Mouse (Mus musculus) gastrocnemius, postnatal 25 days (tissue): Measurements from ENCODE around the gene Cstl1. TPM values are rescaled to one million over a fixed set of nuclear protein-coding genes. Genes with fewer than 3 reads are reported as not detected.
"Not testable (repeated sequence)": the region's sequence is repeated elsewhere in the genome, so short reads cannot be mapped to it uniquely, and the experiment has no call there.

Experiments used
- DNase-seq: peaks from one replicate; pipeline ENCODE4 v3.0.0; 2022
- long read RNA-seq, 2 experiments: library from polyadenylated mRNA; stranded (forward); transcript quantifications; one replicate each; pipeline ENCODE4 v2.0.0; 2021
- total RNA-seq, 2 experiments: library from RNA; stranded (reverse); gene quantifications; 1 replicate in 1 of 2; 2 replicates in 1 of 2; pipeline ENCODE4 v1.2.3; 2021

The Cstl1 gene
- not detected for total RNA-seq
- long read RNA-seq, experiment 1, result 0 reads
- long read RNA-seq, experiment 2, result 0 reads

DNA sequence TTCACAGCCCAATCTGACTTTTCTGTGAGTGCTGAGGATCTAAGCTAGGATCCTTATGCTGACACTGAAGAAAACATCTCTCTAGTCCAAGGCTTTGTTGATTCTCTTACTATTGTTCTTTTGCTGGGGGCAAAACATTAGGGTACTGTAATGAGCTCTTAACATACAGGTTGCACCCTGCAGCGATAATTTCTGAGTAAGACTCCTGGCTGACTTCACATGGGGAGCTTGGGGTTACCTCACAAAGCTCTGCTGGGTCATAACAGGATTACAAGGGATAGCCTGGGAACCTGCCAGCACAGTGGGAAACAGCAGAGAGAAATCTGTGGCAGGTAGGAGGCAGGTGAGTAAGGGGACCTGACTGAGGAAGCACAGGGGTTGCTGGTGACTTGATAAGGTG lies at the start of gene Cstl1:
Gene Cstl1, plus strand, starts transcription at position 301 of the 400 bp plus-strand sequence.
- DNase-seq, result no peak

DNA sequence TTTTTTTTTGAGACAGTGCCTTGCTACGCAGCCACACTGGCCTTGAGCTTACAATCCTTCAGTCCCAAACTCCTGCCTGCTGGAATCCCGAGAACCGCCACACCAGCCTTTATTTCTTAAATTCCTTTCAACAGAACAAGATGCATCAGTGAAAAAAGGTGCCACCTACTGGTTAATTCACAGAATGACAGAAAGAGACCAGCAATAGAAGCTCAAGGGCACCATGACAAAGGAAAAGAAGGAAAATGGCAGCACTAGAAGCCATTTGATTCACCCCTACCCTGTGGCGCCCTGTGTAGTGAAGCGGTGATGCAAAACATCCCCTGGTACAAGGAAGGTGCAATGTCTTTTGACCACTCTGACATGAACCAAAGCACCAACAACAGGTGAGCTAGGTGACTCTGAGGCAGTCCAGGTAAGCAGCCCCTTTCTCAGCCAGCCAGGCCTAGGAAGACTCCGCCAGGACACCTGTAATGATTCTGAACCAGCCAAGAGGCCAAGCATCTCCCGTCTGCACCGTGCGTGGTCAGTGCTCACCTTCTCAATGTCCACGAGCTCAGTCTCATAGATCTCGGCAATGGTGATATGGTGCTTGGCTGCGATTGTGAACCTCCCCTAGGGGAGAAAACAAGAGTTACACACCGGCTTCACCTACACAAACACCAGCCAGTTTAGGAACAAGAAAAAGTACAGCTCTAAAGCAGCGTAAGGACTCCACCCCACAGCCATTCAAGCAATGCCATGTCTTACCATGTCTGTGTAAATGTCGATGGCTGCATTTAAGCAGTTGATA lies 43.6 kb upstream of the Cstl1 start:
- DNase-seq, result no peak

DNA sequence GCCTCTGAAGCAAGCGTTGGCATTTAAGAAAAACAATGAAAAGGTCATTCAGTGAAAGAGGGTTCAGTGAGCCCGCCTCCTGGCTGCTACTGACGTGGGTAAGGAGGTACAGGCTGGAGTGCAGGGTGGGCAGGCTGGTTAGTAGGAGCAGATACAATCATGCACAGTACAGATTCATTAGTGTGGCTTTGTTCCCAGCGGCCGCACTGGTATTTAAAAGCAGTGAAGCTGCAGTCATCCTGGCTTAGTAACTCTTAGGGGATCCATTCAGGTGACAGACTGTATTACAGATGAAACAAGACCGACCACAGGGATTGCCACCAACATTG lies 43.0 kb upstream of the Cstl1 start:
- no peak for DNase-seq

DNA sequence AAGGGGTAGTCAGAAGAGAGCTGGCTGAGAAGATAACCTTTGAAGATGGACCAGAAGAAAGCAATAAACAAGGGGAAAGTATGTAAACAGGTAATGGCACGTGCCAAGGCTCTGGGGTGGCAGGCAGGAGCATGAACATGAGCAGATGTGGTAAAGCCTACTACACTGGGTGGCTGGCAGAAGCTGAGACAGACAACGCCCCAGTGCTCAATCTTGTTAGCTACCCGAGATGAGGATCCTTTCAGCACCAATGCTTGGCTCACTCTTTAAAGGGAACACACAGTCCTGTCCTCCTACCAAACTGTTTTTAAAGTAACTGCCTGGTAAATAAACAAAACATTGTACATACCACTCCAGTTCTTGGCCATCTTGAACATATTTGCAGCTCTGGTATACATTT lies 37.8 kb upstream of the Cstl1 start:
- peak; percentile 25 for DNase-seq

DNA sequence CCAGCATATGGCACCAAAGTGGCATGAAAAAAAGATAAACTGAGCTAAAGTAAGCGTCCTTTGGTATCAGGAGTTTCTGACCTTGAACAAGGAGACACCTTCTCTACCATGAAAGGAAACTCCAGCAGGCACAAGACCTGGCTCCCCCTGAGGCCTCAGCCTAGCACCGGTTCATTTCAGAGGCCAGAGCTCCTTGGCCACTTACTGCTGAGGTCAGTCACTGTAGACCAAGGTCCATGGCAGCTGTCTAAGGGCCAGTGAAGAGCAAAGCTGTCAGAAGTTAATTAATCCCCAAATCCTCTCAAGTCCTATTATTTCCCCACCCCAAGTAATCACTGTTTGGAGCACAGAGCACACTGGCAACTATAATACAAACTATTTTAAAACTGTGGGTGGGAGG lies 33.1 kb upstream of the Cstl1 start:
- no peak for DNase-seq

DNA sequence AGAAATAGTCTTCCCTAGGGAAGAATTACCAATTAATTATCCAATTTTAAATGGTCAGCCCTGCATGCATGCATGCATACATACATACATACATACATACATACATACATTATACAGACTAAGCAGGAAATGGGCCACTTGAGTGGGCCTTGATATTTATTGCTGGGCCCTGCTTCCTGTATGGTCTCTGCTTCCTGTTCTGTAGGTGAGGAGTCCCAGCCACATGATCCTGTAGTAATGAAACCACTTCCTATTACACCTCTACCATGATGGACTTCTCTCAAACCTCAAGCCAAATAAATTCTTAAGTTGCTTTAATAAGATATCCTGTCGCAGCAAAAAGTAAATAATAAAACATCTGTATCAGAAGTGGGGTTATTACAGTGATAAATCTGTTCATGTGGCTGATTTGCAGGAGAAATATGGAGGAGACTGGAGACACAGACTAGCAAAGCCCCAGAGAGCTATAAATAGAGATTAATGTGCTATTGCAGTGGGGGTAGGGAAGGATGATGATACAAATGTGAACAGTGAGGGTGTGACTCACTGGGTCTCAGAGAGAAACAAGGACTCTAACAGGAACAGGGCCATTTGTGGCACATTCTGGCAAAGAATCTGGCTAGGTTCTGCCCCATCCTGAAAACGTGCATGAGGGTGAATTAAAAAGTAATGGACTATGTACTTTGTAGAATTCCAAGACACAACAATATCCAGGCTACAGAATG lies 30.7 kb upstream of the Cstl1 start:
- DNase-seq, result no peak

DNA sequence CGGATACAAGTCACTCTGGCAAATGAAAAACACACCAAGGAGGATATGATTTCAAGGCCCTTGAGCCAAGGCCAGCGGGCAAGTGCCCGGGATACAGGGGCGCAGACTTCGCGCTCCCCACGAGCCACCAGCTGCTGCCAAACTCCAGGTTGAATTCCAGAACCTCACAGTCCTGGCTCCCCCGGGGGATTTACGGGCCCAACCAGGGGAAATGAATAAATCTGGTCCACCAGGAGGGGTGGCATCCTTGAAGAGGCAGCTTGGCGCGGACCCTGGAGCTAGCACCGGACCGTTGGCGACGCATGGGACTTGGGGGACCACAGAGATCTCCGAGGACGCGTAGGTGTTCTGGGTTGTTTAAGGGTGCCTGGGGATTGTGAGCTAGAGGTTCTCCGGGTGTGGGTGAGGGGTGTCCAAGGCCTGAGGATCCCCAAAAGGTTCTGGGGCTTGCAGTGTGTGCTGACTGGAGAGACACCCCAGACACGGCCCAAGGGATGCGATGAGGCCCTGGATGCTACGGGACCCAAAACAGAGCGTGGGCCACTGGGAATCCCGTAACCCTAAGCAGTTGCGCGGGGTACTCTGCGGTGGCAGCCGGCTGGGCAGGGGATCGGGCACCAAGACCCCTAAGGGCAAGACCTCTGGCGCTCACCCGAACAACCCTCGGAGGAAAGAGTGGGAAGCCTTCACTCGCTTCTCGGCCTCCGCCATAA lies 18.4 kb upstream of the Cstl1 start:
- DNase-seq, result no peak

DNA sequence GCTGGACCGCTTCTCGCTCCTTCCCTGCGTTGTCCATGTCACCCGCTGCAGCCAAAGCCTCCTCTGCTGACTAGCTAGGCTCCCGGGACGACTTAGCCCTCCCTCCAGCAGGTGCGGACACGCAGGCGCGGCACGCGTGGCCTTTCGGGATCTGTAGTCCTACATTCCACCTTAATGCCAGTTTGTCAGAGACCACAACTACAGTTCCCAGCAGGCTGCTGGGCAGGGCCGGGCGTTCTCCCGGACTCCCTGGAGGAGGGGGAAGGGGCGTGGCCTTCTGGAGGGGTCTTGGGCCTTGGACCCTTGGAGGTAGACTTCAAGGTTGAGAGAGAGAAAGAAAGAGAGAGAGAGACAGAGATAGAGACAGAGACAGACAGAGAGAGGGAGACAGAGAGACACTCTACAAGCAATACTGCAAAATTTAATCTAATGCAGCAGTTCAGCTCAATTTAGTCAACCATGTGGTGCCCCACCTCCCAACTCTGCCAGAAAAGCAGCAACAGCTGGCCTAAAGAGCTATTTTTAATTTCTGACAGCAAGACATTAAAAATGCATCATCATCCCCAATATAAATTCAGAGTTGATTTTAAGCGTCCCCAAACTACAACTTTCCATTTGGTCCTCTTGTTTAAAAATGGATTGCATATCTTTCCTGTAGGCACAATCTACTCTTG lies 17.7 kb upstream of the Cstl1 start, which contains the start of gene Napb:
Gene Napb, minus strand, starts transcription at position 141 of the 674 bp plus-strand sequence.
- peak; percentile 94 for DNase-seq

DNA sequence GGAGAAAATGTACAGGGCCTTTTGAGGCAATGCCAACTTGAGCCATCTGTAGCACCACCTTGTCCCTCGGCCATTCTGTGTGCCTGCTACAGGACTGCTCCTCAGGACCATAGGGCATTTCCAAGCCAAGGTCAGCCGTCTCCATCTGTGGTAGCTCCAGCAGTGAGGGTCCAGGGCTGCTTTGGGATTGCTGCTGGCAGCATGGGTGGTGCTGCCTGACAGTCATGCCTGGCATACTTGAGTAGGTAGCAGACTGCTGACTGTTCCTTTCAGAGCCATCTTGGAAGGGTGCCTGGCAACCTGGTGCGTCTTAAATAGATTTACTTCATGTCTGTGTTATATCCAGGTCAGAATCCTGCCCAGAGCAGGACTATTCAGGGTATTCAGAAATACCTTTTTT lies 7.2 kb upstream of the Cstl1 start:
- peak; percentile 50 for DNase-seq

DNA sequence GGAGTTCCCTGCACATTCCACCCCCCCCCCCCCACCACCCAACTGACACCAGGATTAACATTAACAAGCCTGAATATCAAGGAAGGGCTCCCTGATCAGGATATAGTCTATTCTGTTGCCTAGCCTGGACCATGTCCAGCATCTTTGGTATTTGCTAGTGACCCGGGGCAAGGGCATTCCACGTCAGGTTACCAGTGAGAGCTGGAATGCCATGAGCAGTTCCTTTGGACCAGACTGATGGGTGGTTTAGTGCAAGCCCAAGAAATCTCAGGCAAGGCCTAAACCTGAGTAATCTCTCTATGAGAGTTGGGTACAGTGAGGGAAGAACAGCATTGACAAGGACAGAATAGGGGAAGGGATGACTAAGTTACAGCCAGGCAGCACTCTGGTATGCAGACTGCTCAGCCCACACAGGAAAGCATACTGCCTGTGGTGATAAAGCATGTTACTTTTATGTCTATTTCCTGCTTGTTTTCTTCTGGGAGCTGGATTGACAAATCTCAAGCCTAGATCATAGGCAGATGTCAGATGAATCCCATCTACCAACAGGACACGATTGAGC lies 6.2 kb upstream of the Cstl1 start:
- DNase-seq, result no peak

DNA sequence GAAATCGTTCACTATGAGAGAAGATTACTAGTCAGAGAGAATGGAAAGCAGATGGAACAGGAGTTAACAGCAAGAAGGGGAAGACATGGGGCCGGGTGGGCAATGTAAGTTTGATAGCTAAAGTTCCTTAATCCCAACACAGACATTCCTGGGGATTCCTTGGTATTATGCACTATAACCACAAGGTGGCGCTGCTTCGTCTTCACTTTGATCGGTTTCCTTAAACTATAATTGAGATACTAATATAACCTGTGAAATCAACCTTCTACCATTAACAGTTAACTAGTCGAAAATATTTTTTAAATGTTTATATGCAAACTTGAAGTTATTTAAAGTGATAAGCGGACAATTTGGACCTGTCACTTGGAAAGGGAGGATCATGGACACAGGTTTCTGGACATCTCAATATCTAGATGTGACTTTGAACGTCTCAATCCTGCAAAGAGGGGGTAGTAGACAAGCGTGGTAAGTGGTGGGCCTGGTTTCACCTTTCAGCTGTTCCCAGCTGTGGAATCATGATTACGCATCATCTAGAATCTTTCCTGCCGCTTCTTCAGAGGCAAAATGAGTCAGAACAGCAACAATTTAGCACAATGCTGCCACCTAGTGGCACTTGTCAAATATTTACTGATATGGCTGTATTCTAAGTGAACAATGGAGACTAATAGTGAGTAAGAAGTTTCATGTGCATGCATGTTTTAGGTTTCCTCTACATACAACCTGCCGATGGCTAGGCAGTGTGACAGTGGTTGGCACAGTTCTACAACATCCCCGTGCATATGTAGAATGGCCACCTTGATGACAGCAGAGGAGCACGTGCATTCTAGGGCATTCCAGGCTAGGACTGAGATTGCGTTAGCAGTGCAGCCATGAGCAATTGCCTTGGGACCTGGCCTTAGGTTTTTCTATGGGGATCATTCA lies 2.0 kb downstream of the Cstl1 start:
- peak; percentile 13 for DNase-seq

DNA sequence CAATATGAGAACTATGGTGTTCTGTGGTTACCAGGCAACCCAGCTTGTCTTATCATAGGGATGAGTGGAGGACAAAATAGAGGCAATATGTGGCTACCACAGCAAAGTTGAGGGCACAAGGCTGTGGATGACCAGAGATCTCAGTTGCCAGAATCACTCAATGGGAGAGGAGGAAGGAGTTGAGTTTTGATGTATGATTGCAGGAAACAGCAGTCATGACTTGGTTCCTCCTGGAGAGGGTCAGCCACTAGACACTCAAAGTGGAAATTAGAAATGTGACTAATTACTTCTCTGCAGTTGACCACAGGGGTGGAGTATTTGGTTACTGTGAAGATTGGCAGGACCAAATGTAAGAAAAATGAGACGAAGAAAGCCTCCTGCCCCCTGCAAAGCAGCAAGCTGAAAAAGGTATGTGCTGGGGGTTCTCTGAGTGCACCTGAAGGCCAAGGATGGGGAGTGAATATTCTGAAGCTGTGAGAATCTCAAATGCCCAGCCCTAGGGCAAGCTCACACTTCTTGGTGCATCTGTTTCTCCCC lies 4.2 kb downstream of the Cstl1 start:
- no peak for DNase-seq

DNA sequence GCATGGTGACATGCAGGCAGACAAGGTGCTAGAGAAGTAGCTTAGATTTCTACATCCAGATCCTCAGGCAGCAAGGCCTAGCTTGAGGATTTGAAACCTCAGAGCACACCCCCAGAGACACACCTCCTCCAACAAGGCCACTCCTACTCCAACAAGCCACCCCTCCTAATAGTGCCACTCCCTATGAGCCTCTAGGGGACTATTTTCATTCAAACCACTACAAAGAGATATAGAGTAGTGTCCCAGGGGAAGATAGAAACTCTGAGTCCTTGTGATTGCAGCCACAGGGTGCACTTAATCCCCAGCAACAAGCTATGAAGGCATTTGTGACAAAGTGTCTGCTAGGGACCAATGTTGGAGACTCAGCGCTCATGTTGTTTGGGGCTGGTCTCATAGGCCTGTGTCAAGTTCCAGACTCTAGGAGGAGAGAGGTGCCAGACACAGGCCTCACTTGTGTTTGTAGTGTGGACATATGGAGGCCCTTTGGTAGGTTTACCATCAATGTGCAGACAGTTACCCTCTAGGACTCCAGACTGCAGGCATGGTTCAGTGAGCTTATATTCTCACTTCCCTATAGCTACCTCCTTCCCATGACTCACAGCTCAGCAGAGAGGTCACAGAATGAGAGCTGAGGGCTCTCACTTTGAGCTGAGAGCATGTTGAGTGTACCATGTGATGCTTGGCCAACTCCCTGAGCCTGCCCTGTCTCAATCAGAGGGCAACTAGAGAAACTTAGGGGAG lies 13.7 kb downstream of the Cstl1 start:
- no peak for DNase-seq

DNA sequence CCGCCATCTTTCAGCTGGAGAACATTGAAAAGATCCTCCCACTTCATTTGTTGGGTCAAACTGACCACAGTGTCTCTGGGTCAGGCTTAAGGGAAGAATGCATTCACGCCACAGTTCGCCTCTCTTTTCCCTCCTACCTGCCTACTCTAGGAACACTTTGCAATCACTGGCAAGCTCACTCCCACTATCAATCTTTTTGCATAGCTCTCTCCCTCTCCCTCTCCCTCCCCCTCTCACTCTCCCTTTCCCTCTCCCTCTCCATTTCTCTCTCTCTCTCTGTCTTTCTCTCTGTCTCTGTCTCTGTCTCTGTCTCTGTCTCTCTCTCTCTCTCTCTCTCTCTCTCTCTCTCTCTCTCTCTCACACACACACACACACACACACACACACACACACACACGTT lies 21.2 kb downstream of the Cstl1 start, which contains the start of gene Cst11:
Gene Cst11, minus strand, starts transcription at position 101 of the 400 bp plus-strand sequence.
- DNase-seq, result not testable (repeated sequence)

DNA sequence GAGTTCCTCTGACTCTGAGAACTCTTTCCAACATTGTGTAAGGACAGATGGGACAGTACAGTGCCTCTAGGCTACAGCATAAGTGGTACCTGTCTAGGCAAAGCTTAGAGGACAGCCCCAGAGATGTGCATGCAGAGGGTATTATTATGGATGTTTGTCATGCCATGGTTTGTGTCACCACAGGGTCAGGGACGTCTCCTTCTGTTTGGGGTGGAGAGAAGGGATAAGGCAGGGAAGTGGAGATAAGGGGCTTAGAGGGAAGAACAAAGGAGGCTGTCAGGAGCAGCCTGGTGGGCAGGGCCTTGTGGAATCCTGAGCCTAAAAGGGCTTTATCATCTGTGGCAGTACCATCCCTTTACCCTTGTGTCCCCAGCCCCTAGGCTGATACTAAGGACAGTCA lies 31.6 kb downstream of the Cstl1 start, which contains the start of gene 8030411F24Rik:
Gene 8030411F24Rik, plus strand, starts transcription at position 301 of the 400 bp plus-strand sequence.
- no peak for DNase-seq

DNA sequence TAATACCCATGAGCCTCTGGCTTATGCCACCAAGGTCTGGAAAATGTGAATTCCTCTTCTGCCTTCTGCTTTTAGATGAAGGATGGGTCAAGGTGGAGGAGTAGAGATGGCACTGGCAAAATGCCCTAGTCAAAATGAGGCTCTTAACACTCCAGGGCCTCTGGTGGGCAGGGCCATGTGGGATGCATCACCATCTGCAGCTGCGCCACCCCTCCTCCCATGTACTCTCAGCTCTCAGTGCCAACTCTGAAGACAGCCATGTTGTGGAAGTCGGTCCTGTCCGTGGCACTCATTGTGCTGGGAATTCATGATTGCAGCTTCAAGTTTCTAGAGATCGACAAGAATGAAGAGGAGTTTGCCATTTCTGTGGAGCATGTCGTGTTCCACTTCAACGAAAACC lies 39.0 kb downstream of the Cstl1 start, which contains the start of gene Cst12:
Gene Cst12, plus strand, starts transcription at position 220 of the 400 bp plus-strand sequence.
- no peak for DNase-seq

DNA sequence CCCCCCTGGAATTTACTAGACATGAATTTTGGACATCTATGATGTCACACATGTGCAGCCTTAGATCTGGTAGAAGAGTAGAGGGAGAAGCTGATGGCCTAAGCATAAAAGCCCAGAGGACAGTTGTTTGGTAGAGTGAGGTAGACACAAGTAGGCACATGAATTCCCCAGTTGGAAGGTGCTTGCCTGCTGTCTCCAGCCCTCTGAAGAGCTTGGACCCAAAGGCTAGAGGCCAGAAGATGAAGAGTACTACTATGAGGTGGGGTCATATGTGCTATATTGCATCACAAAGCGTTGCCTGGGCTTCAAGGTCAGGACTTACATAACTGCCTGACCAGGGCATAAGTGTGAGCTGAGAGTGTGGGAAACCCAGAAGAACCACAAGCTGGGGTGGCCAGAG lies 48.3 kb downstream of the Cstl1 start, which contains the start of gene Cst8:
Gene Cst8, plus strand, starts transcription at position 301 of the 400 bp plus-strand sequence.
- DNase-seq, result no peak

DNA sequence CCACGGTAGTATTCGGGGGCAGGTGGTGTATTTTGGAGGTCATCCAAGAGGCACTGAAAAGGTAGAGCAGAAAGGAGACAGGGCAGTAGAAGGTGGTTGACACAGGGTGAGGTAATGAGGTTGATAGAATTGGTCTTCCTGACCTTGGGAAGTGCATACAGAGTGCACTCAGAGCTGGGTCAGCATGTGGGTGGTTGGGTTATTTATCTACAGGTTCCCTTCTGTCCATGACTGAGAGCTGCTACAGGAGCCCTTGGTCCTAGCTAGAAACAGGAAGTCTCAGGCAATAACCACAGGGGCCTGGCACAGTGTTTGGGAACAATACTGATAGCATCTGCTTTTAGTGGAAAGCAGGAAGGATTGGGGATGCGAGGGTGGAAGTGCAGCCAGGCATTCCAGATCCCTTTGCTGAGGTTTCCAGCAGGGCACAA lies 51.3 kb downstream of the Cstl1 start:
- no peak for DNase-seq
